Mouse (Mus musculus): ENCODE measurements at regions not wholly inside any gene's neighbourhood (a gene's known extent, or its start where the extent isn't known, plus 50 kb on each side); places are given as distances from the start of the nearest gene placed in this dataset.

- TF ChIP-seq CTCF (IDR thresholded peaks at IDR 0.05; ENCODE audit: low read depth) (no peak), EP300 (IDR thresholded peaks at IDR 0.05; ENCODE audit: low read depth) (no peak)
These were observed 126.3 kb upstream of the Sgk1 start for GRCm38 (mm10) chr10:21755717-21756116.

Data from liver, embryonic 14.5 days (tissue).